Mouse (Mus musculus) kidney, postnatal 10 days (tissue): ENCODE measurements around the gene Cilp2.

Experiments
- DNase-seq: peaks from one replicate; pipeline ENCODE4 v3.0.0; 2021; ENCODE audit warnings: mixed read lengths

Gene Cilp2

GRCm38 (mm10) chr8:69887289-69888243 is at the start of gene Cilp2:
Gene Cilp2, minus strand, starts transcription at chr8:69887687.
- DNase-seq, result peak; percentile 61

- DNase-seq, result peak; percentile 78
Observed at GRCm38 (mm10) chr8:69936050-69936794, 48.7 kb upstream of the Cilp2 start.

- DNase-seq, result no peak
Observed at GRCm38 (mm10) chr8:69935431-69935830, 47.9 kb upstream of the Cilp2 start.

- DNase-seq, result no peak
Observed at GRCm38 (mm10) chr8:69934582-69934981, 47.1 kb upstream of the Cilp2 start.

- DNase-seq, result no peak
Observed at GRCm38 (mm10) chr8:69933811-69934210, 46.3 kb upstream of the Cilp2 start.

- DNase-seq, result no peak
Observed at GRCm38 (mm10) chr8:69926901-69927300, 39.4 kb upstream of the Cilp2 start.

- DNase-seq, result no peak
Observed at GRCm38 (mm10) chr8:69923986-69924385, 36.5 kb upstream of the Cilp2 start.

- DNase-seq, result no peak
Observed at GRCm38 (mm10) chr8:69921141-69921540, 33.7 kb upstream of the Cilp2 start.

- DNase-seq, result peak; percentile 86
Observed at GRCm38 (mm10) chr8:69919876-69920662, 32.6 kb upstream of the Cilp2 start.

GRCm38 (mm10) chr8:69919010-69919409 is 31.5 kb upstream of the Cilp2 start:
- DNase-seq, result peak; percentile 85

GRCm38 (mm10) chr8:69918506-69918905 is 31.0 kb upstream of the Cilp2 start:
- DNase-seq, result no peak

GRCm38 (mm10) chr8:69915748-69916147 is 28.3 kb upstream of the Cilp2 start:
- no peak for DNase-seq

GRCm38 (mm10) chr8:69914526-69914925 is 27.0 kb upstream of the Cilp2 start:
- no peak for DNase-seq

- DNase-seq, result no peak
Observed at GRCm38 (mm10) chr8:69912478-69913074, 25.1 kb upstream of the Cilp2 start.

- no peak for DNase-seq
Observed at GRCm38 (mm10) chr8:69911917-69912316, 24.4 kb upstream of the Cilp2 start.

GRCm38 (mm10) chr8:69907106-69907505 is 19.6 kb upstream of the Cilp2 start:
- no peak for DNase-seq

GRCm38 (mm10) chr8:69906260-69906659 is 18.8 kb upstream of the Cilp2 start:
- no peak for DNase-seq

GRCm38 (mm10) chr8:69904096-69904495 is 16.6 kb upstream of the Cilp2 start:
- no peak for DNase-seq

- peak; percentile 99 for DNase-seq
Observed at GRCm38 (mm10) chr8:69903063-69903542, 15.6 kb upstream of the Cilp2 start.

GRCm38 (mm10) chr8:69902163-69903062 is 14.9 kb upstream of the Cilp2 start, which contains the start of the genes Tssk6, Ndufa13 and Yjefn3:
Gene Tssk6, plus strand, starts transcription at chr8:69902184.
Gene Ndufa13, minus strand, starts transcription at chr8:69902558.
Gene Yjefn3, minus strand, starts transcription at chr8:69902712.
- DNase-seq, result peak; percentile 61
